Mouse (Mus musculus): ENCODE measurements at regions not wholly inside any gene's neighbourhood (a gene's known extent, or its start where the extent isn't known, plus 50 kb on each side); places are given as distances from the start of the nearest gene placed in this dataset.

DNA sequence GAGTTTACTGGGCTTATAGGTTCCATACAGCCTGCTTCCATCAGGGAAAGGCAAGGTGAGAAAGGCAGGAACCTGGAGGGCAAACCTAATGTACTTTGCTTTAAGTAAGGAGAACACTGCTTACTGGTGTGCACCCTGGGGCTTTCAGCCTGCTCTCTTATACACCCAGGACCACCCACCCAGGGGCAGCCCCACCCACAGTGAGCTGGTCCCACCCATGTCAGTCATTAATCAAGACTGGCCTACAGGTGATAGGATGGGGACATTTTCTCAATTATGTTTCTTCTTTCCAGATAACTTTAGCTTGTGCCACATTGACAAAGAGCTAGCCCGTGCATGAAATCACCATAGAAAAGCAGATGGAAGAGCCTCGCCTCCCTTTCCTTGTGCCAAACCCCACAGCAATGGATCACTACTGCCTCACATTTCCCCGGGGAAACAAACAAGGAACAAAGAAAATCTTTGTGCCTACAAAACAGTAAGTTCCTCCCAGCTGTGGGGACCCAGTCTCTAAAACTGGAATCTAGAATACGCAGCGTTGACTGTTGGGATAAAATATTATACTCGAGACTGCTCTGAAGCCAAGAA, 221.5 kb downstream of the Pdcd6ip start:
- no peak for DNase-seq

DNA sequence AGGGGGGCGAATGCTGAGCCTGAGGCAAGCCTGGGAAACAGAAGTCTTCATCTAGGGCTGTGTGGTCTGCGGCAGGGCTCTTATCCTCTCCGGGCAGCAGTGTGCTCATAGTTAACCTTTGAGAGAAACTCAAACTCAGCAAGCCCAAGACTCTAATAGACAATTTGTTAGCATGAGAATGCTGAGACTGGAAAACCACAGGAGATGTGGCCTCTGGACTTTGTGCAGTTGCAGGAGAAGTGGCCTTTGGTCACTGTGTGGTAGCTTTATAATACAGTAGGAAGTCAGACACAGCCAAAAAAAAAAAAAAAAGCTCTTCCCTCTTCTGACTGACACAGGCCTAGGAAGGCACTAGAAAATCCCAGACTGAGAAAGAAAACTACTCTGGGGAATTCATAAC, 228.2 kb downstream of the Pdcd6ip start:
- no peak for DNase-seq

DNA sequence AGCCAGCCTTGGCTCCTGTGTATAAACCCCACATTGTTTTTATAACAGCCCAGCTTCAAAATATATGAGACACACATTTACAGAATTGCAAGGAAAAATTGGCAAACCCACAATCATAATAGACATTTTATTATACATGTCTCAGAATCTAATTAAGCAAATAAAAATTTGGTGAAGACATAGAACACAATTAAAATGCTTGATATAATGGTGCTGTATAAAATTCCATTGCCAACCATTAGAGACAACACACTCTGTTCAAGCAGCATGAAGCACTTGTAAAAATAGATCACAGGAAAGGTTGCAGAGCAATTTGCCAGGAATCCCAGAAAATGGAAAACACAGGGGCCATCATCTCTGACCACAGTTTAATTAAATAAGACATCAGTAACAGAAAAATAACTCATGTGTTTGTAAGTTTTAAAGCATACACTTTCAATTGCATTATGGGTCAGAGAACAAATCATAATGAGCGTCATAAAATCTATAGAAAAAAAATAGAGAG, 229.2 kb downstream of the Pdcd6ip start:
- no peak for DNase-seq

DNA sequence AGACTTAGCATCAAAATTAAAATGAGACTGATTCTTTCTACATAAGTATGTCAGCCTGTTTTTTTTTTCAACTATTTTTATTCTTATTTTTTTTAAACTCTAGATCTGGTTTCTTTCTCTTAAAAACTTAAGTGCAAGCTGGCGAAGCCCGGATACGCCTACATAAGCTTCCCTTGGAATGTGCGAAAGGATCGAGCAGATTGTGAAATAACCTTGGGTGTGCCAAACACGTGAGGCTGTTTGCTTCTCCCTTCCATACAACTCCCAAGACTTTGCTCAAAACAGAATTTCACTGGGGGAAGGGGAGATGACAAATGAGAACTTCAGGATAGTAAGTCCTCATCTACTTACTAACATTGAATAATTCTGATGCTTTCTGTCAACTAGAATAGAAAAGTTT, 236.3 kb downstream of the Pdcd6ip start:
- no peak for DNase-seq

DNA sequence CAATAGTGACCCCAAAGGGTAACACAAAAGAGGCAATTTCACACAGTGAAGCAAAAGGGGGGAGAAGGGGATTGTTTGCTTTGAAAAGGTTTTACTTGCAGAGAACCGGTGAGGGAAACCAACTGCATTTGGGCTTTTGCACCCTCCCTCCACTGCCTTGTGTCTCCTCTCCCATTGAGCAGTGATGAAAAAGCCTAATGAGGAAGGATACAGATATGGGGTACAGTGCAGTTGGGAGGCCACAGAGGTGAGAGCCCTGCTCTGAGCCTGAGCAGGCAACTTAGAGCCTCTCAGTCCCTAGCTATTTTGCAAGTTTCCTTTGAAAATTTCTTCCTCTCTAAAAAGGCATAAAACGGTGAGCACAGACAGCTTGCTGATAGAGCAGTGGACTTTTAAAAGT, 245.2 kb downstream of the Pdcd6ip start:
- DNase-seq, result no peak

DNA sequence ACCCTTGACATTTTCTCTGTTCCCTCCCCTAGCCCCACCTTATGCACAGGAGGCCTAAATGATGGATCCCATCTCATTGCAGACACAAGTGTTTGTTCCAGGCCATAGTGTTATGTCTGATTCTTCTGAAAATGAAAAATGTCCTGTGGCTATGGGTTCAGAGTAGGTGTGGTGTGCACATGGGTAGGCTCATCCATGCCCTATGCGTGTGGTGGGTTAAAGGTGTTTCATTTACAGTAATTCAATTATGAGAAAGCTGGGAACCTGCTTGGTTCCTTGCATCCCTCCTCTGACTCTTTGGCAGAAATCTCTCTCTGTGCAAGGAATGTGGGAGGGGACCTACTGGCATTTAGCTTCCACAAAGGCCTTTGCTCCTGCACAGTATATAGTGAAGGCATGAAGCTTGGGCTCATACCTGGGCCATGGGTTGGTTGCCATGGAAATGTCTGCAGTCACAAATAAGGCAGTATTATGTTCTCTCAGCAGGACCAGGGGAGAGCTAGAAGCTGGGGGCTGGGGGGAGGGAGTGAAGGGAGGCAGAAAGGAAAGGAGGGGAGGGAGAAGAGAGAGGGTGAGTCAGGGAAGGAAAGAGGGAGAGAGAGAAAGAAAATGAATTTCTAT, 245.7 kb downstream of the Pdcd6ip start:
- no peak for DNase-seq

DNA sequence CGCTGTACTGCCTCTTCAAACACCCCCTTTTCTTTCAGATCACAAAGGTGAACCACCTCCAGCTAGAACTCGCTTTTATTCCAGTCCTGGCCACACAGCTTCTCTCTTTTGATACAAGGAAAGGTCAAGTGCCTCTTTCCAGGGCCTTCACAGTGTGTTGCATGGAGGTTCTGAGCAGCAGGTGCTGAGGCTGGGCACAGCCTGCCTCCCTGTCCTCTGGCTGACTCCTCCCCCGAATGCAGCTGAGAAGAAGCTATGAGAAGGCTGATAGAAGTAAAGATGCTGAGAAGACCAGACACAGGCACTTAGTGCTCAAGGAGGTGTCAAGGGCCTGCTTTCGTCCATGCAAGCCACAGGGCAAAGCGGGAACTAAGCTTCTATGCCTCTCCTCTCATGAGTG, 248.2 kb downstream of the Pdcd6ip start:
- DNase-seq, result no peak

DNA sequence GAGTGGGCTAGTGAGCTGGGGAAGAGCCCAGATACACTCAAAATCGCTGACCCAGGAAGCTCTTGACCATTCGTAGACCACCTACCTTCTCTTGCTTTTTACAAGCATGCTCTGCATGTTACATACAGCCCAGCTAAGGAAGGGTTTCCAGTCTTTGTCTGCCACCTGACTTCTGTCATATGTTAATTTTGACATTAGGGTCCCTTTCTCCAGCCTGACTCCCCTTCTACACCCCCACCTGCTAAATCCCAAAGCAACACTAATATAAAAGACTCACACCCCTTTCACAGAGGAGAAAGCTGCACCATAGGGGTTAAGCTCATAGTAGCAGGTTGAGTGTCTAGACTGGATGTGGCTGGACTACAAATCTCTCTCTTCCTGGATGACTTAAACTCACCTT, 248.8 kb downstream of the Pdcd6ip start:
- no peak for DNase-seq

DNA sequence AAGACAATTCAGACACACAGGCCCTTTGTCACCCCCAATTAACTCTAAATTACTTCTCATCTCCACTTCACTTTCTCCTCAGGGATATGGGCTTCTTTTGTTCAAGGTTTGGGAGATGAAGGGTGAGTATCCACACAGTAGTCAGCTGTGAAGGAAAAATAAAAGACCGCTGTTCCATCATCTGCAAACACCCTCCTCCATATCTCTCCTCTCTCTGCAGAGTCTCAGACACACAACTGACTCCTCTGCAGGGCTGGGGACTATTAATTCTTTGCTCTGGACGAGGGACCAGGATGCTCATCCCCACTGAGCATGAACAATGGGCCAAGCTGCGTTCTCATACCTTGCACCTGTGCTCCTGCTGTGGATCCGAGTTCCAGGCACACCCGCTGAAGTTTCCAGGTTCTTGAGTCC, 249.3 kb downstream of the Pdcd6ip start:
- no peak for DNase-seq

DNA sequence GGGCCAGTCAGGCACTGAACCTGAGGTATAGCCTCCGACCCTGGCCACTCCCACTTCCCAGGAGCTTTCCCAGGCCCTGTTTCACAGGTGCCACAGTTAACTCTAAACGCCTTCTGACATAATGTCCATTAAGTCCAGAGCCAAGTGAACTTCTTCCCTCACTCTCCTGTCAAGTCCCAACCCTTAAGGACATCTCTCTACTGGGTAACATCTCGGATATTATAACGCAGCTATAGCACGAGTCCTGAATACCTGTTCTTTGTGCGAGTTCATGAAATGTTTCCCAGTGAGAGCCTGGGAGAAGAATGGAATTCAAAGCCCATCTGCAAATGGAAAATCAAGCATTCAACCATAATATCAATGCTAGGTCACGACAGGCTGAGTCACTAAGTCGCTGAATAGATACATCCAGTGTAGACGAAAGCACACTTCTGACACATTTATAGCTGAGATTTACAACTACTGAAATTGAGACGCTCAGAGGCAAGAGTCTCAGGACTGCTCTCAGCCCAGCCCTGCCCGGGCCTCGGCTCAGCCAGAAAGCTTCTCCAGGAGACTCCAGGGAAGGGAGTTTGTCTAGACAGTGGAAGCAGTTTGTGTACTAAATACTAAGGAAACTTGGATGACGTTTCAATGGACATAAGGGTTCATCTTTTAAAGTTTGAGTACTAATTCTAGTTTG, 250.7 kb downstream of the Pdcd6ip start:
- no peak for DNase-seq

DNA sequence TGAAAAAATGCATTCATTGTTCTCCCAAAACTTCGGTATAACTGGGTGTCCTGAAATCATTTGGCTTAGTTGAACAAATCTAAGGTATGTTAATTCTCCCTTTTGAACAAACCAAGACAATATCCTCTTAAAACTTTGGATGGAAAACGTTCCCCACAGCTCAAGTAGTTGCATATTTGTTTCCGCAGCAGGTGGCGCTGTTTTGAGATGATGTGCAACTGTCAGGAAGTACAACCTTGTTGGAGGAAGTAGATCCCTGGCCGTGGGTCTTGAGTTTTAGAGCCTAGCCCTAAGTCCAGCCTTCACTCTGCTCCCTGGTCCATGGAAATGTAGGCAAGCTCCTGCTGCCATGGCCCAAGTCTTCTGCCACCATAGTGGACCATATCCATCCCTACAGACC, 252.5 kb downstream of the Pdcd6ip start:
- no peak for DNase-seq

DNA sequence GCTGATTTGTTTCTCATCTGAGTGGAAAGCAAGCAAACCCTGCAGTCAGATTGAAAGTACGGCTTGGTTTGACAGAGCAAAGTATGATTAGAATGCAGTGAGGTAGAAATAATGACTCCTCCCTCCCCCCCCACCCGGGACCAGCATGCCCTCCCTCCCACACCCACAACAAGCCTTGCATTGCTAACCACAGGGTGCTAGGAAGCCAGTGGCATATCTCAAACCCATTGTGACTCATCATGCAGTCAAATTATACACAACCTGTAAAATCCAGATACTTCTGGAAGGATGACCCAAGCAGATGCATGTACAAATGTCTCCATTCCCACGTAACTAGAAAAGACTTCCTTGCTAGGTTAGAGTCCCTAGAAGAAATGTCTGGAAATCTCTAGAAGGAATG, 254.8 kb downstream of the Pdcd6ip start:
- no peak for DNase-seq

DNA sequence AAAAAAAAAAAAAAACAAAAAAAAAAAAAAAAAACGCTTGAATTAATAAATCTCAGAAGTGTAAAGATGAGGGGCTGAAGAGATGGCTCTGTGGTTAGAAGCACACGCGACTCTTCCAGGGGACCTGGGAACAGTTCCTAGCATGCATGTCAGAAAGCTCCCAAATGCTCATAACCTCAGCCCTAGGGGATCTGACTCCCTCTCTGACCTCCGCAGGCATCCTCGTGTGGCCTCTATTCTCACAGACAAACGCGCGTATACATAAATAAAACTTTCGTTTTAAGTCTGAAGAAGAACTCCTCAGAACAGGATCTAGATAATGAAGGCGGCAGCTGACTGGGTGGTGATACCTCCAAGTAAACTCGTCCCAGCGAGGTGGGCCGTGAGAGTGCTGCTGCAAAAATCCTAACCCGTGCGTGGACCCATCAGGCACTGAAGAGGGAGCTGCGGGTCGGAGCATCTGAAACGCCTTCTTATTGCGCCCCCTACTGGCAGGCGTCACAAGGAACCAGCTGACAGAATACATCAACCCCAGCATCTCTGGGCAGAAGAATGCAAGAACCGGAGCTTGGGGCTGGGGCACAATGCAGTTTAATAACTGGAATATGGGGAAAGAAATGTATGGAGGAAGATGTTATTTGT, 266.2 kb downstream of the Pdcd6ip start:
- peak; percentile 75 for DNase-seq

DNA sequence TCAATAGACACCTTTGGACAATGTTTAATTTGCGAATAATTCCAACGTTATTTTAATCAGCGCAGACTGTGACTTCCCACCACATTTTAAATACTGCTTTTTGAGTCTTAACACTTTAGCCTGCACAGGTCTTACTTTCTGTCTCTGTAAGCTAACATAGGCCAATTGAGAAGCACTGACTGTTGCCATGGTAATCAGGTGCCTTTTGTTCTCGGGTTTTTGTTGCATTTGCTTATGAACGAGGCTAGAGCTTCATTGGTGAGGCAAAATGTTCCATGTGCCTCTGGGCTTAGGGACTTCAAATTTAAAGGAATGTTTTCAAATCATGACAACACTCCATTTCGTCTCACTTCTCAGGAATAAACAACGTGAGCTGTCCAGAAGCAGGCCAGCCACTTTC, 269.7 kb downstream of the Pdcd6ip start:
- no peak for DNase-seq

DNA sequence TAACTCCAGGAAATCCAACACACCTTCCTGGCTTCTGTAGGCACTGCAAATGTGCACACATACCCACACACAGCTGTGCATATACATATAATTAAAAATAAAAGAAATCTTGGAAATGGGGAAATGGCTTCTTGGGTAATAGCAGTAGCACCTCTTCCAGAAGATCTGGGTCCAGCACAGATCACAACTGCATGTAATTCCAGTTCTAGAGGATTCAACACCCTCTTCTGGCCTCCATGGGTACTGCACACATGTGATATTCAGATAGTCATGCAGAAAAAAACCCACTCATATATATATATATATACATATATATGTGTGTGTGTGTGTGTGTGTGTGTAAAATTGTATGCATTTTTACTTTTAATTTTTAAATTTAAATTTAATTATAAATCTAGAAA, 272.1 kb downstream of the Pdcd6ip start:
- DNase-seq, result no peak

DNA sequence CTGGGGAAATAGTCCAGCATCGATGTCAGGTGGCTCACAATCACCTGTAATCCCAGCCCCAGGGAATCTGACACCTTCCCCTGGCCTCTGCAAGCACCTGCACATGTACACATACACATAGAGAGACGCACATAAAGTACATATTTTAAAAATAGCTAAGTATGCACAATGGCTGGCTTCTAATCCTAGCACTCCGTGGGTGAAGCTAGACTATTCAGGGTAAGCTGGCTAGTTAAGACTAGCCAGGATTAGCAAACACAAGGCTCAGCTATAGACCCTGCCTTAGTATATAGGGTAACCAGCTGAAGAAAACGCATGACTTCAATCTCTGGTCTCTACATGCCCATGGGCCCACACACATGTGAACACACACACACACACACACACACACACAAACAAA, 274.6 kb downstream of the Pdcd6ip start:
- no peak for DNase-seq

DNA sequence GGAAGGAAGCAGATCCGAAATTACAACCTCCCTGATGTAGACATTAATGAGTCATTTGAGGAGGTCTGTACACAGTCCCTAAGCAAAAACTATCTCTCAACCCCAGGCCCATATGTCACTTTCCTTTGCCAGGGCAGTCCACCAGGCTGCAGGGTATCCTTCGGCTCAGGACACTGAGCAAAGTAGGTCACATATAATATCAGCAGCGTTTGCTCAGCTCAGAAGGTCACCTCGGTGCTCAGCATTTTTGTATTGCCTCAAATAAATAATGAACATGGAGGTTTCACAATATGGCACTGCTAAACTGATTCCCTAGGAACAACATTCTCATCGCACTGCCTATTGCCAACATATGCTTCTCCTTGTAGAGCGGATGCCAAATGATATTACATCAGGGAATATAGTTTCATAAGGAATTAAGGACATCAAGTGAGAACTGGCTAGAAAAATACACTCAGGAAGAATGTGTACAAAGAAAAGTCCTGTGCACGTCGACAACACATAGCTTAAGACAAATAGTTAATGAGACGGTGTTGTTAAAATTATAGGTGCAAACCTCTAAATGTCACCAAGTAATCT, 275.4 kb downstream of the Pdcd6ip start:
- DNase-seq, result peak; percentile 51

DNA sequence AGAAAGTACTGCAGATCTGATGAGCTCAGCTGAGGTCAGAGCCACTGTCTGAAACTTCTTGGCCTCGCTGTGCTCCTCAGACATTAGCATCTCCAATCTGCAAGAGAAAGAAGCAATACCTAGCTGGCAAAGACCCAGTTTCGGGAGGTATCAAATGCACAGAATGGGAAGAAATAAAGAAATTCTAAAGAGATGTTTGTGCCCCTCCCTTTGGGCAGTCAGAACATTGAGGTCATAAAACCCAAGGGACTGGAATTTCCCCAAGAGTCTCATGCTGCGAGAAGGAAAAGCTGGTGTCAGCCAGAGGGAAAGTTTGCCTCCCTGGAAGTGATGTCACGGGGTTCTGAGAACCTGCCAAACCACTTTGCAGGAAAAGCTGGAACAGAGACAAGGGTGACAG, 277.6 kb downstream of the Pdcd6ip start:
- no peak for DNase-seq

DNA sequence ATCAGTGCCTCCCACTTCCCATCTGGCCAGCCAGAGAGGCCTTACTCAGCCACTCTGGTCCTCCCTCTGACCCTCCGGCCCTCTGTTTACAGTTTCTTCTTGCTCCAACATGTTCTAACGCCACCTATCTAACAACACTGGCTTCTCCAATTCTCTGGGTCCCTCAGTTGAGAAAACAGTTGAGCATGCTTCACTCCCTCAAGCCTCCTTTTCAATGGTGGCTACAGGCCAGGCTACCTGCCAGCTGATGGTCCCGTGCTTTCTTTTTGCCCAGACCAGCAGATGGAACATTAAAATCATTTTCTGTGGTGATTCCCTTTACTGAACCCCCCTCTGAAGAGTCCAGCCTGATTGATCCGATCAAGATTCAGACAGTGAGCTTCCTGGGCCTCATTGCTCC, 280.8 kb downstream of the Pdcd6ip start:
- DNase-seq, result no peak

DNA sequence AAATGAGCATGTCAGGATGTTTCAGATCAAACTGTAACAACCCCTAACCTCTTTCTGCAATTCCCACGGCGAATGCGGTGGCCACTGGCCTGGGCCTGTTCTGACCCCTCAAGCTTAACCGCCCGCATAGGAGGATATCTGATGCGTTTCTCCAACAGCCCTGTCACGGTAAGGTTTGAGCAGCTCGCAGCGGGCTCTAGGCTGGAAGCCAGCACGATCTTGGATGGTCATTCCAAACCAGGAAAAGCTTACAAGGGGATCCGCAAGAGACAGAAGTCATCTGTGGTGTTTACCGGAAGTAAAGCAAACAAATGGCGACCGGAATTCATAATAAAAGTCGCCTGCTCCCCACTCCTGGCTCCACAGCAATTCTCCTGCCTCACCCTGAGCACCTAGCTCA, 281.7 kb downstream of the Pdcd6ip start:
- no peak for DNase-seq

DNA sequence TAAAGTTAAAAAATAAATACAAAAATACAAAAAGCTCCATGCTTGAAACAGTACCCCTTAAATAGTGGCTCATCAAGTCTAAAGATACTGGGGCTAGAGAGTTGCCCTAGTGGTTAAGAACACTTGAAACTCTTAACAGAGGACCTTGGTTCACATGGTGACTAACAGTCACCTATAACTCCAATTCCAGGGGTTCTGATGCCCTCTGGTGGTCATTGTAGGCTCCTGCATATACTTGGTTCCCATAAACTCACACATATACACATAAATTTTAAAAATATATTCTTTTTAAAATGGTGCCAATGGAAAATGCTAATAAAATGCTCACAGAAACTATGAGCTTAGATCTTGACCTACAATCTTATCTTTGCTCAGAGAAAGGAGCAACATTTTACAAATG, 286.4 kb downstream of the Pdcd6ip start:
- no peak for DNase-seq

DNA sequence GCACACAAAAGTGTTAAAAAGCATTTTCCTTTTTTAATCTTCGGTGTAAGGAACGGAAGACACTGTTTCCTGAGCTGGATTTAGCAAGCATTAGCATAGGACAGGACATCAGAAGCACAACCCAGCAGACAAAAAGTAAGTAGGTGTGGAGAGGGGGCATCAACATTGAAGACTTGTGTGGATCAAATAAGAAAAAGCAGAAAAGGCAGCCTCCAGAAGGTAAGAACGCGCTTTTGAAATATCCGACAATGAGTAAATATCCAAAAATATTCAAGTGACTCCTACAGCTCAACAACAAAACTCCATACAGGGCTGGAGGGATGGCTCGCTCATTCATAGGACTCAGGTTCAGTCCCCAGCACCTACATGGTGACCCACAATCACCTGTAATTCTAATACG, 286.9 kb downstream of the Pdcd6ip start:
- DNase-seq, result no peak

DNA sequence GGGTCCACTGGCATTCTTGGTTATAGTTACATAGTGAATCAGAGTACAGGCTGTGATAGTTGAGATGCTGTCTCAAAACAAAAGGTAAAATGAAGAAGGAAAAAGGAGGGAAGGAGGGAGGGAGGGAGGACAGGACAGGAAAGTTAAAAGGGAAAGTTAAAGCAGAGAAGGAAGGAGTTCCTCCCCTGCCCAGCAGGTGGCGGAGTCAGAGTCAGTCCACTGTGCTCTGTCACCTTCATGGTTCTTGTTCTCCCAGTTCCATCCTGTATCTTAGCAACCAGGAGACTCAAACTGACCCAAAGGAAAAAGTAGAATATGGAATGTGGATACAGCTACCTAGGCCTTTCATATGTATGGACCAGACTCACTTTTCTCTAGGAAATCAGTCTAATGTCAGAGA, 288.3 kb downstream of the Pdcd6ip start:
- no peak for DNase-seq

DNA sequence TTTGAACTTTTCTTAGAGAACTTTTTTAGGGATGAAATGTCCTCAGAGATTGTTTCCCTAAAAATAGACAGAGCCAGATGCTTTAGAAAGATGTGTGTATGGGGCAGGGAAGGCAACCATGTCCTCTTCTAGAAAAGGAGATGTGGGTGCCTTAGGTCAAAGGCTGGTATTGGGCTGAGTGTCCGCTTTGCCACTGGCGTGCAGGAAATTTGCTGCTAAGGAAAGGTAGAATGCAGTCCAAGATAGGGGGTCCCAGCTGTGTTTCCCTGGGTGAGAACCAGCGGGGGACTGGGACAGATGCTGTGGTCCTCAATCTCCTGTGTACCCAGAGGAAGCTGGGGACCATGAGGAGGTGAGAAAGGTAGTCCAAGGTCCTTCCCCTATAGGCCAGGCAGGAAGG, 291.0 kb downstream of the Pdcd6ip start:
- DNase-seq, result no peak

Measured in cerebellum, adult 11-12 months (tissue).